Mouse (Mus musculus): ENCODE data around the gene Bmp6. TPM values are rescaled to one million over a fixed set of nuclear protein-coding genes. Genes with fewer than 3 reads are reported as not detected.

Bmp6 gene
- polyA plus RNA-seq, 1 experiment: 63.5 TPM

GRCm38 (mm10) chr13:38506936-38507335 is 162.0 kb downstream of the Bmp6 start:
- 87% methylated on average over 10 of the region's 10 CpGs for WGBS
- DNase-seq: no peak
- H3K27me3 ChIP-seq (replicated peaks; ENCODE audit: control insufficient read depth, insufficient read depth, low read length): no peaks in the 10 kb centered on the region
- TF ChIP-seq CTCF (conservative IDR thresholded peaks at IDR 0.05; ENCODE audit: insufficient read depth, insufficient read length, low read depth, low read length) (no peak), POLR2A (IDR thresholded peaks at IDR 0.05; ENCODE audit: low read depth, low read length) (no peak)
- H3K36me3 ChIP-seq (ENCODE audit: control insufficient read depth, insufficient read depth, low read length): no peaks in the 10 kb centered on the region; the same call in 1 of the 2 replicates
- no peak overlapping the region for H3K27ac ChIP-seq (ENCODE audit: insufficient read depth, low read depth, low read length)
- H3K4me3 ChIP-seq (ENCODE audit: insufficient read depth, low read depth, low read length): no peak overlapping the region
- H3K4me1 ChIP-seq (ENCODE audit: control insufficient read depth, insufficient read depth, low read length): no peaks in the 10 kb centered on the region

GRCm38 (mm10) chr13:38509681-38510341 is 164.9 kb downstream of the Bmp6 start:
- H3K36me3 ChIP-seq (ENCODE audit: control insufficient read depth, insufficient read depth, low read length): no peaks in the 10 kb centered on the region; the same call in 1 of the 2 replicates
- H3K27ac ChIP-seq (ENCODE audit: insufficient read depth, low read depth, low read length): no peak overlapping the region
- TF ChIP-seq POLR2A (IDR thresholded peaks at IDR 0.05; ENCODE audit: low read depth, low read length): no peak
- no peak for TF ChIP-seq CTCF (conservative IDR thresholded peaks at IDR 0.05; ENCODE audit: insufficient read depth, insufficient read length, low read depth, low read length)
- H3K4me3 ChIP-seq (ENCODE audit: insufficient read depth, low read depth, low read length): no peak overlapping the region
- peak; percentile 72 for DNase-seq
- no peaks in the 10 kb centered on the region; the same call in 1 of the 2 replicates for H3K4me1 ChIP-seq (ENCODE audit: control insufficient read depth, insufficient read depth, low read length)
- H3K27me3 ChIP-seq (replicated peaks; ENCODE audit: control insufficient read depth, insufficient read depth, low read length): no peaks in the 10 kb centered on the region
- 60% methylated on average over 8 of the region's 8 CpGs for WGBS

- Histone ChIP-seq H3K4me3 (ENCODE audit: insufficient read depth, low read depth, low read length) (no peak overlapping the region), H3K4me1 (ENCODE audit: control insufficient read depth, insufficient read depth, low read length) (no peaks in the 10 kb centered on the region; the same call in 1 of the 2 replicates), H3K27me3 (replicated peaks; ENCODE audit: control insufficient read depth, insufficient read depth, low read length) (no peaks in the 10 kb centered on the region), H3K36me3 (ENCODE audit: control insufficient read depth, insufficient read depth, low read length) (no peaks in the 10 kb centered on the region; the same call in 1 of the 2 replicates), H3K27ac (ENCODE audit: insufficient read depth, low read depth, low read length) (no peak overlapping the region)
- DNase-seq: no peak
- TF ChIP-seq POLR2A (IDR thresholded peaks at IDR 0.05; ENCODE audit: low read depth, low read length) (no peak), CTCF (conservative IDR thresholded peaks at IDR 0.05; ENCODE audit: insufficient read depth, insufficient read length, low read depth, low read length) (no peak)
- WGBS: 79% methylated on average over 10 of the region's 10 CpGs
Measured at GRCm38 (mm10) chr13:38511979-38512378, 167.1 kb downstream of the Bmp6 start.

GRCm38 (mm10) chr13:38513921-38514320 is 169.0 kb downstream of the Bmp6 start:
- H3K4me3 ChIP-seq (ENCODE audit: insufficient read depth, low read depth, low read length): no peak overlapping the region
- 86% methylated on average over 7 of the region's 7 CpGs for WGBS
- TF ChIP-seq POLR2A (IDR thresholded peaks at IDR 0.05; ENCODE audit: low read depth, low read length): no peak
- no peak for TF ChIP-seq CTCF (conservative IDR thresholded peaks at IDR 0.05; ENCODE audit: insufficient read depth, insufficient read length, low read depth, low read length)
- no peak for DNase-seq
- no peak overlapping the region for H3K27ac ChIP-seq (ENCODE audit: insufficient read depth, low read depth, low read length)
- no peaks in the 10 kb centered on the region; the same call in none of the 2 replicates for H3K36me3 ChIP-seq (ENCODE audit: control insufficient read depth, insufficient read depth, low read length)
- H3K27me3 ChIP-seq (replicated peaks; ENCODE audit: control insufficient read depth, insufficient read depth, low read length): no peaks in the 10 kb centered on the region
- no peaks in the 10 kb centered on the region; the same call in 1 of the 2 replicates for H3K4me1 ChIP-seq (ENCODE audit: control insufficient read depth, insufficient read depth, low read length)

- 45% methylated on average over 2 of the region's 2 CpGs for WGBS
- H3K4me1 ChIP-seq (ENCODE audit: control insufficient read depth, insufficient read depth, low read length): no peaks in the 10 kb centered on the region; the same call in 1 of the 2 replicates
- H3K27ac ChIP-seq (ENCODE audit: insufficient read depth, low read depth, low read length): no peak overlapping the region
- H3K27me3 ChIP-seq (replicated peaks; ENCODE audit: control insufficient read depth, insufficient read depth, low read length): no peaks in the 10 kb centered on the region
- H3K4me3 ChIP-seq (ENCODE audit: insufficient read depth, low read depth, low read length): no peak overlapping the region
- H3K36me3 ChIP-seq (ENCODE audit: control insufficient read depth, insufficient read depth, low read length): no peaks in the 10 kb centered on the region; the same call in none of the 2 replicates
- DNase-seq: peak; percentile 81
- TF ChIP-seq POLR2A (IDR thresholded peaks at IDR 0.05; ENCODE audit: low read depth, low read length): no peak
- TF ChIP-seq CTCF (conservative IDR thresholded peaks at IDR 0.05; ENCODE audit: insufficient read depth, insufficient read length, low read depth, low read length): no peak
Measured at GRCm38 (mm10) chr13:38515431-38515830, 170.5 kb downstream of the Bmp6 start.

- 67% methylated on average over 3 of the region's 3 CpGs for WGBS
- Histone ChIP-seq H3K36me3 (ENCODE audit: control insufficient read depth, insufficient read depth, low read length) (no peaks in the 10 kb centered on the region; the same call in none of the 2 replicates), H3K27ac (ENCODE audit: insufficient read depth, low read depth, low read length) (no peak overlapping the region), H3K27me3 (replicated peaks; ENCODE audit: control insufficient read depth, insufficient read depth, low read length) (no peaks in the 10 kb centered on the region), H3K4me3 (ENCODE audit: insufficient read depth, low read depth, low read length) (no peak overlapping the region), H3K4me1 (ENCODE audit: control insufficient read depth, insufficient read depth, low read length) (no peaks in the 10 kb centered on the region; the same call in 1 of the 2 replicates)
- TF ChIP-seq CTCF (conservative IDR thresholded peaks at IDR 0.05; ENCODE audit: insufficient read depth, insufficient read length, low read depth, low read length) (no peak), POLR2A (IDR thresholded peaks at IDR 0.05; ENCODE audit: low read depth, low read length) (no peak)
- no peak for DNase-seq
Measured at GRCm38 (mm10) chr13:38515845-38516244, 170.9 kb downstream of the Bmp6 start.

GRCm38 (mm10) chr13:38516582-38516981 is 171.7 kb downstream of the Bmp6 start:
- no peak for DNase-seq
- Histone ChIP-seq H3K36me3 (ENCODE audit: control insufficient read depth, insufficient read depth, low read length) (no peaks in the 10 kb centered on the region; the same call in none of the 2 replicates), H3K4me1 (ENCODE audit: control insufficient read depth, insufficient read depth, low read length) (no peaks in the 10 kb centered on the region; the same call in 1 of the 2 replicates), H3K27me3 (replicated peaks; ENCODE audit: control insufficient read depth, insufficient read depth, low read length) (no peaks in the 10 kb centered on the region), H3K4me3 (ENCODE audit: insufficient read depth, low read depth, low read length) (no peak overlapping the region), H3K27ac (ENCODE audit: insufficient read depth, low read depth, low read length) (no peak overlapping the region)
- TF ChIP-seq POLR2A (IDR thresholded peaks at IDR 0.05; ENCODE audit: low read depth, low read length): no peak
- TF ChIP-seq CTCF (conservative IDR thresholded peaks at IDR 0.05; ENCODE audit: insufficient read depth, insufficient read length, low read depth, low read length): no peak
- 90% methylated on average over 11 of the region's 11 CpGs for WGBS
